Mouse (Mus musculus) heart, embryonic 15.5 days (tissue): ENCODE results near the gene Kbtbd2. TPM values are rescaled to one million over a fixed set of nuclear protein-coding genes. Genes with fewer than 3 reads are reported as not detected.

Experiments used
- ATAC-seq: fragments of 200-750 bp; cut with Nextera tagmentation; replicated peaks from 2 replicates; pipeline ENCODE4 v1.8.0; 2017; ENCODE audit warnings: low read depth, moderate TSS enrichment; ENCODE audit not compliant: insufficient number of reproducible peaks, insufficient read depth, low FRiP score
- H3K27ac ChIP-seq: fragments of 300-500 bp; sonication (generic); 2 replicates; pipeline ENCODE4 v1.5.1; 2015; ENCODE audit warnings: mild to moderate bottlenecking, inconsistent platforms
- H3K27me3 ChIP-seq: fragments of 300-500 bp; sonication (generic); 2 replicates; pipeline ENCODE4 v1.6.1; 2015; ENCODE audit warnings: inconsistent platforms
- H3K36me3 ChIP-seq: fragments of 300-500 bp; sonication (generic); 2 replicates; pipeline ENCODE4 v1.6.1; 2015; ENCODE audit warnings: mild to moderate bottlenecking, inconsistent platforms
- H3K4me1 ChIP-seq: fragments of 300-500 bp; sonication (generic); replicated peaks from 2 replicates; pipeline ENCODE4 v1.6.1; 2015; ENCODE audit warnings: inconsistent platforms
- H3K4me2 ChIP-seq: fragments of 300-500 bp; sonication (generic); 2 replicates; pipeline ENCODE4 v1.6.1; 2015; ENCODE audit warnings: inconsistent platforms, mild to moderate bottlenecking, moderate library complexity
- H3K4me3 ChIP-seq: fragments of 300-500 bp; sonication (generic); 2 replicates; pipeline ENCODE4 v1.5.1; 2015; ENCODE audit warnings: mild to moderate bottlenecking, inconsistent platforms
- H3K9ac ChIP-seq: fragments of 300-500 bp; sonication (generic); 2 replicates; pipeline ENCODE4 v1.6.1; 2015; ENCODE audit warnings: mild to moderate bottlenecking, inconsistent platforms
- H3K9me3 ChIP-seq: fragments of 300-500 bp; sonication (generic); replicated peaks from 2 replicates; pipeline ENCODE4 v1.6.1; 2016; ENCODE audit warnings: inconsistent platforms
- WGBS: fragments of 180-500 bp; shearing (Covaris S2); methylation state at CpG from one replicate; pipeline ENCODE4 v1.1.7; 2015; ENCODE audit warnings: mixed read lengths; 5-methylcytosine and 5-hydroxymethylcytosine counted together
- polyA plus RNA-seq: library from polyadenylated mRNA; unstranded; fragments of >200 nt; fragmentation: Nextera tagmentation; extraction: Ambion mirVana; gene quantifications from 2 replicates; pipeline ENCODE4 v1.2.1, GENCODE M21; 2015

Gene Kbtbd2
- polyA plus RNA-seq, 1 experiment from 2014 or later = 22.8 TPM

- Histone ChIP-seq H3K4me2 (no peak overlapping the region), H3K4me1 (peaks cover 15% of the 10 kb centered on the region; the same call in 1 of the 2 replicates), H3K27ac (no peak overlapping the region), H3K9ac (no peak overlapping the region), H3K27me3 (no peaks in the 10 kb centered on the region), H3K9me3 (no peaks in the 10 kb centered on the region), H3K4me3 (no peak overlapping the region), H3K36me3 (peaks cover 30% of the 10 kb centered on the region)
- no peak for ATAC-seq
- WGBS = 73% methylated on average over 5 of the region's 5 CpGs
Measured at GRCm38 (mm10) chr6:56785068-56785467, 12.5 kb downstream of the Kbtbd2 start.

GRCm38 (mm10) chr6:56783561-56784272, 13.9 kb downstream of the Kbtbd2 start:
- Histone ChIP-seq H3K4me1 (peaks cover 11% of the 10 kb centered on the region; the same call in 1 of the 2 replicates), H3K9ac (no peak overlapping the region), H3K4me3 (no peak overlapping the region), H3K9me3 (no peaks in the 10 kb centered on the region), H3K4me2 (no peak overlapping the region), H3K27me3 (no peaks in the 10 kb centered on the region), H3K27ac (no peak overlapping the region), H3K36me3 (peaks cover 41% of the 10 kb centered on the region)
- WGBS = 82% methylated on average over 4 of the region's 4 CpGs
- no peak for ATAC-seq

GRCm38 (mm10) chr6:56779636-56780035, 18.0 kb downstream of the Kbtbd2 start:
- Histone ChIP-seq H3K9me3 (no peaks in the 10 kb centered on the region), H3K4me3 (no peak overlapping the region), H3K27ac (no peak overlapping the region), H3K9ac (no peak overlapping the region), H3K36me3 (peaks cover 37% of the 10 kb centered on the region), H3K27me3 (no peaks in the 10 kb centered on the region), H3K4me2 (no peak overlapping the region), H3K4me1 (peaks cover 17% of the 10 kb centered on the region)
- WGBS = 93% methylated on average over 5 of the region's 5 CpGs
- ATAC-seq = no peak

- ATAC-seq = no peak
- Histone ChIP-seq H3K27me3 (no peaks in the 10 kb centered on the region), H3K9me3 (no peaks in the 10 kb centered on the region), H3K4me2 (no peak overlapping the region), H3K4me3 (no peak overlapping the region), H3K9ac (no peak overlapping the region), H3K4me1 (peaks cover 13% of the 10 kb centered on the region), H3K36me3 (peaks cover 37% of the 10 kb centered on the region), H3K27ac (no peak overlapping the region)
- 19% methylated on average over 3 of the region's 3 CpGs for WGBS
Measured at GRCm38 (mm10) chr6:56775816-56776215, 21.8 kb downstream of the Kbtbd2 start.

GRCm38 (mm10) chr6:56765696-56766095, 31.9 kb downstream of the Kbtbd2 start:
- 75% methylated on average over 4 of the region's 4 CpGs for WGBS
- H3K27ac ChIP-seq = no peak overlapping the region
- H3K36me3 ChIP-seq = peaks cover 14% of the 10 kb centered on the region; the same call in 1 of the 2 replicates
- no peak overlapping the region for H3K4me3 ChIP-seq
- no peaks in the 10 kb centered on the region for H3K27me3 ChIP-seq
- no peak overlapping the region for H3K9ac ChIP-seq
- peaks cover 5% of the 10 kb centered on the region for H3K4me1 ChIP-seq
- H3K9me3 ChIP-seq = no peaks in the 10 kb centered on the region
- ATAC-seq = no peak
- H3K4me2 ChIP-seq = no peak overlapping the region

- no peaks in the 10 kb centered on the region for H3K27me3 ChIP-seq
- H3K4me1 ChIP-seq = peaks cover 5% of the 10 kb centered on the region
- H3K9ac ChIP-seq = no peak overlapping the region
- peaks cover 14% of the 10 kb centered on the region; the same call in 1 of the 2 replicates for H3K36me3 ChIP-seq
- H3K27ac ChIP-seq = no peak overlapping the region
- no peak overlapping the region for H3K4me3 ChIP-seq
- no peak for ATAC-seq
- H3K4me2 ChIP-seq = no peak overlapping the region
- 81% methylated on average over 3 of the region's 3 CpGs for WGBS
- H3K9me3 ChIP-seq = no peaks in the 10 kb centered on the region
Measured at GRCm38 (mm10) chr6:56765265-56765664, 32.3 kb downstream of the Kbtbd2 start.

GRCm38 (mm10) chr6:56759324-56759723, 38.3 kb downstream of the Kbtbd2 start:
- WGBS = 91% methylated on average over 1 of the region's 1 CpGs
- Histone ChIP-seq H3K27me3 (no peaks in the 10 kb centered on the region), H3K9ac (no peak overlapping the region)

GRCm38 (mm10) chr6:56756117-56756516, 41.5 kb downstream of the Kbtbd2 start:
- Histone ChIP-seq H3K9ac (no peak overlapping the region), H3K4me3 (no peak overlapping the region), H3K27ac (no peak overlapping the region), H3K36me3 (peaks cover 48% of the 10 kb centered on the region), H3K4me2 (no peak overlapping the region), H3K9me3 (no peaks in the 10 kb centered on the region), H3K4me1 (no peaks in the 10 kb centered on the region), H3K27me3 (no peaks in the 10 kb centered on the region)
- 94% methylated on average over 1 of the region's 1 CpGs for WGBS
- no peak for ATAC-seq

More at GRCm38 (mm10) chr6:56759324-56759723, 38.3 kb downstream of the Kbtbd2 start:
- H3K4me1 ChIP-seq = peaks cover 5% of the 10 kb centered on the region
- no peaks in the 10 kb centered on the region for H3K9me3 ChIP-seq
- no peak overlapping the region for H3K27ac ChIP-seq
- H3K36me3 ChIP-seq = peaks cover 52% of the 10 kb centered on the region
- ATAC-seq = no peak
- H3K4me2 ChIP-seq = no peak overlapping the region
- H3K4me3 ChIP-seq = no peak overlapping the region

- no peak for ATAC-seq
Measured at GRCm38 (mm10) chr6:56753719-56754118, 43.9 kb downstream of the Kbtbd2 start.

GRCm38 (mm10) chr6:56745950-56746543, 51.6 kb downstream of the Kbtbd2 start:
- H3K9ac ChIP-seq = no peak overlapping the region
- ATAC-seq = no peak
- 63% methylated on average over 5 of the region's 5 CpGs for WGBS
- H3K4me1 ChIP-seq = no peaks in the 10 kb centered on the region
- H3K27me3 ChIP-seq = no peaks in the 10 kb centered on the region
- no peak overlapping the region for H3K4me3 ChIP-seq
- no peak overlapping the region for H3K27ac ChIP-seq
- peaks cover 20% of the 10 kb centered on the region for H3K36me3 ChIP-seq
- H3K4me2 ChIP-seq = no peak overlapping the region
- H3K9me3 ChIP-seq = no peaks in the 10 kb centered on the region

More at GRCm38 (mm10) chr6:56753719-56754118, 43.9 kb downstream of the Kbtbd2 start:
- H3K4me3 ChIP-seq = no peak overlapping the region
- H3K27me3 ChIP-seq = no peaks in the 10 kb centered on the region
- no peak overlapping the region for H3K4me2 ChIP-seq
- WGBS = 82% methylated on average over 3 of the region's 3 CpGs
- H3K27ac ChIP-seq = no peak overlapping the region
- no peak overlapping the region for H3K9ac ChIP-seq
- no peaks in the 10 kb centered on the region for H3K4me1 ChIP-seq
- H3K36me3 ChIP-seq = peaks cover 48% of the 10 kb centered on the region
- no peaks in the 10 kb centered on the region for H3K9me3 ChIP-seq

GRCm38 (mm10) chr6:56732545-56732944, 65.1 kb downstream of the Kbtbd2 start:
- no peak overlapping the region for H3K4me2 ChIP-seq
- no peak overlapping the region for H3K9ac ChIP-seq
- WGBS = 82% methylated on average over 2 of the region's 2 CpGs
- peaks cover 53% of the 10 kb centered on the region for H3K36me3 ChIP-seq
- no peak overlapping the region for H3K4me3 ChIP-seq
- ATAC-seq = no peak
- no peak overlapping the region for H3K27ac ChIP-seq
- no peaks in the 10 kb centered on the region for H3K27me3 ChIP-seq
- H3K9me3 ChIP-seq = no peaks in the 10 kb centered on the region
- H3K4me1 ChIP-seq = no peaks in the 10 kb centered on the region
